Mouse (Mus musculus): Measurements from ENCODE around the gene Naaladl1. TPM values are rescaled to one million over a fixed set of nuclear protein-coding genes. Genes with fewer than 3 reads are reported as not detected.

Naaladl1 gene
- polyA plus RNA-seq, 1 experiment = 0.49 TPM

DNA sequence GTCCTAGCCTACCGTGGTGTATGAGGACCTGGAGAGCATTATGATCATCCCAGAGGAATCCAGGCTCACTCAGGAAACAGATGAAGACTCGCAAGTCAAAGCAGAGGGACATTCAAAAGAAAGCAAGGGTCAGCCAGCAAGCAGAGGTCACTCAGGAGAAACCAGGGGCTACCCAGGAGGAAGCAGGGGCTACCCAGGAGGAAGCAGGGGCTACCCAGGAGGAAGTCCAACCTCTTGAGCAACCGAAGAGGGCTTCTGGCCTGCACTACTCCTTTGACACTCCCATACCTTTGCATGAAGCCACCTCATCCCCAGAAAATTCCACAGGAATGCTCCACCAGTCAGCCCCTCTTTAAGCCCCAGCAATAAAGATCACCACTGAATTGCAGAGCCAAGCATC, 7.7 kb upstream of the Naaladl1 start:
- TF ChIP-seq CTCF (IDR thresholded peaks at IDR 0.05; ENCODE audit: extremely low read depth, insufficient read depth, insufficient read length, insufficient replicate concordance) = no peak
- no peak for TF ChIP-seq POLR2A (IDR thresholded peaks at IDR 0.05; ENCODE audit: low read depth, low read length)
- no peak for DNase-seq (ENCODE audit: low read depth in 1 of 2, low spot score in 2 of 2)
- no peaks in the 10 kb centered on the region for H3K27me3 ChIP-seq (ENCODE audit: control insufficient read depth, insufficient read depth, low read length)
- no peak overlapping the region for H3K27ac ChIP-seq (ENCODE audit: insufficient read depth, low read length)
- WGBS = 75% methylated on average over 3 of the region's 3 CpGs
- no peaks in the 10 kb centered on the region for H3K36me3 ChIP-seq (ENCODE audit: control insufficient read depth, insufficient read depth, low read length)
- H3K4me3 ChIP-seq (ENCODE audit: extremely low read depth, insufficient read depth, insufficient read length) = no peak overlapping the region
- no peaks in the 10 kb centered on the region for H3K4me1 ChIP-seq (ENCODE audit: control insufficient read depth, insufficient read depth, insufficient read length)

DNA sequence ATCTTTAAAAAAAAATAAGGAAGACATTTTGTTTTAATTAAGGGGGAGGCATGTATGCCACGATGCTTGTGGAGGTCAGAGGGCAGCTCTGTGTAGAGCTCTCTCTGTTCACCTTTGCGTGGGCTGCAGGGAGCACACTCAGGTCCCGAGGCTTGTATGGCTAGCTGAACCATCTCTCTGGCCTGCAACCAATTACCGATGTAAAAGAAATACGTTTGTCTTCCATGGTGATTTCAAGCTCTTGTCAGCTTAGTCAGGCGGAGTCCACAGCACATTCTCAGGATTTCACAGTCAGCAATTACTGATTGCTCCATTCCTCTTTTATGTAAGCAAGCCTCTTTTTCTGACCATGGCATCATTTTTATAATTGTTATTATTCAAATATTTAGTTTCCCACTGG, 4.4 kb upstream of the Naaladl1 start:
- H3K27me3 ChIP-seq (ENCODE audit: control insufficient read depth, insufficient read depth, low read length) = no peaks in the 10 kb centered on the region
- no peaks in the 10 kb centered on the region for H3K36me3 ChIP-seq (ENCODE audit: control insufficient read depth, insufficient read depth, low read length)
- no peak for TF ChIP-seq POLR2A (IDR thresholded peaks at IDR 0.05; ENCODE audit: low read depth, low read length)
- TF ChIP-seq CTCF (IDR thresholded peaks at IDR 0.05; ENCODE audit: extremely low read depth, insufficient read depth, insufficient read length, insufficient replicate concordance) = no peak
- no peak for DNase-seq (ENCODE audit: low read depth in 1 of 2, low spot score in 2 of 2)
- H3K4me3 ChIP-seq (ENCODE audit: extremely low read depth, insufficient read depth, insufficient read length) = no peak overlapping the region
- 90% methylated on average over 6 of the region's 6 CpGs for WGBS
- no peak overlapping the region for H3K27ac ChIP-seq (ENCODE audit: insufficient read depth, low read length)
- H3K4me1 ChIP-seq (ENCODE audit: control insufficient read depth, insufficient read depth, insufficient read length) = no peaks in the 10 kb centered on the region

DNA sequence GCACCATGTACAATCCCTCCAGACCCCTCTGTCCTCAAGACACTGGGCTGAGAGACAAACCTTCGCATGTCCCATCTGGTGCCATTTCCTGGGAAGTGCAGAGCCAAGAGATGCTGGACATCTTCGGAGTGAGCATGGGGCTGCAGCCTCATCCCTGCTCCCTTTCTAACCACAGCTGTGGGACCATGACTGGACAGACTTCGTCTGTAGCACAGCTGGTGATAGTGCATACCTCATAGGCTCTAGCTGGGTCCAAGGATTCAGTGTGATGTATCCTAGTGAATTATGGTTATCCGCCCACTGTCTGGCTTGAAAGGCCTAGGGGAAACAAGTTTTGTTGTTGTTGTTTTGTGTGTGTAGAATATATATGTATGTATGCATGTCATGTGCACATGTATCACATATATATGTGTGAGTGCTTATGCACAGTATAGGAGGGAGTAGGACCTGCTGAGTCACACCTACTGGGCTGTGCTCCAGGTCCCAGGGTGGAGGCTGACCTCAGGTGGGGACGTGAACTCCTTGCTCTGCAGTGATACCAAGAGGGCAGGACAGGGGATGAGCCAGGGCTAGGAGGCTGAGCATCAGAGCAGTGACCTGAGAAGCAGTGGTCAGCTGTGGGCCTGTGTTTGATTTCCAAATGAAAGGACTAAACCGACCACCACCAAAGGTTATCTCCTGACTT, 3.3 kb upstream of the Naaladl1 start:
- no peak for TF ChIP-seq CTCF (IDR thresholded peaks at IDR 0.05; ENCODE audit: extremely low read depth, insufficient read depth, insufficient read length, insufficient replicate concordance)
- no peak for TF ChIP-seq POLR2A (IDR thresholded peaks at IDR 0.05; ENCODE audit: low read depth, low read length)
- no peaks in the 10 kb centered on the region for H3K27me3 ChIP-seq (ENCODE audit: control insufficient read depth, insufficient read depth, low read length)
- no peaks in the 10 kb centered on the region for H3K4me1 ChIP-seq (ENCODE audit: control insufficient read depth, insufficient read depth, insufficient read length)
- no peak overlapping the region for H3K4me3 ChIP-seq (ENCODE audit: extremely low read depth, insufficient read depth, insufficient read length)
- no peak overlapping the region for H3K27ac ChIP-seq (ENCODE audit: insufficient read depth, low read length)
- DNase-seq (ENCODE audit: low read depth in 1 of 2, low spot score in 2 of 2) = no peak
- 74% methylated on average over 6 of the region's 6 CpGs for WGBS
- H3K36me3 ChIP-seq (ENCODE audit: control insufficient read depth, insufficient read depth, low read length) = no peaks in the 10 kb centered on the region

DNA sequence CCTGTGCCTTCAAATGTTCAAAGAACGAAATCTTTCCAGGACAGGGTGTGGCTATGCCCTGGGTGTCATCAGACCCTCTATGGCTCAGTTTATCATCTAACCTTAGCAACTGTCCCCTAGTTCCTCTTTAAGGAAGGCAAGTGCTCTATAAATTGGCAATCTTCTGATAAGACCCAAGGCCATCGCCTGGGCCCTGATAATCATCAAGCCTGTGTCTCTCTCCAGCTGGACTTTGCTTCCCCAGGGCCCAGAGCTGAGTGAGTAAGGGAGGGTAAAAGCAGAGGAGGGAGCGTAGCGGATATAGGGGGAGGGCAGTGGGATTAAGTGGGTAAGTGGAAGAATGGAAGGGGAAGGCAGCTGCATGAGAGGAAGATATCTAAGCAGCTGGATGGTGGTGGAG, 1.1 kb upstream of the Naaladl1 start:
- 91% methylated on average over 4 of the region's 4 CpGs for WGBS
- H3K27me3 ChIP-seq (ENCODE audit: control insufficient read depth, insufficient read depth, low read length) = no peaks in the 10 kb centered on the region
- no peaks in the 10 kb centered on the region for H3K36me3 ChIP-seq (ENCODE audit: control insufficient read depth, insufficient read depth, low read length)
- no peak for TF ChIP-seq CTCF (IDR thresholded peaks at IDR 0.05; ENCODE audit: extremely low read depth, insufficient read depth, insufficient read length, insufficient replicate concordance)
- no peak for TF ChIP-seq POLR2A (IDR thresholded peaks at IDR 0.05; ENCODE audit: low read depth, low read length)
- no peak for DNase-seq (ENCODE audit: low read depth in 1 of 2, low spot score in 2 of 2)
- no peak overlapping the region for H3K27ac ChIP-seq (ENCODE audit: insufficient read depth, low read length)
- H3K4me3 ChIP-seq (ENCODE audit: extremely low read depth, insufficient read depth, insufficient read length) = no peak overlapping the region
- H3K4me1 ChIP-seq (ENCODE audit: control insufficient read depth, insufficient read depth, insufficient read length) = no peaks in the 10 kb centered on the region

DNA sequence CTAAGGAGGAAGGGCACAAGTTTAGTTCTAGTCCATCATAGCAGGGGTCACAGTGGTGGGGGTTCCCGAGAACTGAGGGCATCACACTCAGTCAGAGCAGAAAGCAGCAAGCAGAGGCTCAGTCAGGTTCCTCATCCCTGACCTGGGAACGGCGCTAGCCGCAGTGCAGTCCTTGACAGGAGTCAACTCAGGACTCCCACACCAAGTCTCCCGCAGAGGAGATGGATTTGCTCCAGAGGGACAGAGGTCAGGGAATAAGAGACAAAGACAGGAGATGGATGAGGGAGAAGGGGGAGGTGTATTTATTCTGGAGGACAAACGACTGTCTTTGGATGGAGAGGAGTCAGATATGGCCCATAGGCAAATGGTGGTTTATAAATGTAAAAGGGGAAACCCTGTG, 7.5 kb downstream of the Naaladl1 start:
- Histone ChIP-seq H3K4me3 (ENCODE audit: extremely low read depth, insufficient read depth, insufficient read length) (no peak overlapping the region), H3K27me3 (ENCODE audit: control insufficient read depth, insufficient read depth, low read length) (no peaks in the 10 kb centered on the region), H3K4me1 (ENCODE audit: control insufficient read depth, insufficient read depth, insufficient read length) (no peaks in the 10 kb centered on the region; the same call in 1 of the 2 replicates), H3K36me3 (ENCODE audit: control insufficient read depth, insufficient read depth, low read length) (peaks cover 10% of the 10 kb centered on the region; the same call in 1 of the 2 replicates), H3K27ac (ENCODE audit: insufficient read depth, low read length) (no peak overlapping the region)
- TF ChIP-seq CTCF (IDR thresholded peaks at IDR 0.05; ENCODE audit: extremely low read depth, insufficient read depth, insufficient read length, insufficient replicate concordance) (no peak), POLR2A (IDR thresholded peaks at IDR 0.05; ENCODE audit: low read depth, low read length) (no peak)
- WGBS = 85% methylated on average over 6 of the region's 6 CpGs
- DNase-seq (ENCODE audit: low read depth in 1 of 2, low spot score in 2 of 2) = no peak

DNA sequence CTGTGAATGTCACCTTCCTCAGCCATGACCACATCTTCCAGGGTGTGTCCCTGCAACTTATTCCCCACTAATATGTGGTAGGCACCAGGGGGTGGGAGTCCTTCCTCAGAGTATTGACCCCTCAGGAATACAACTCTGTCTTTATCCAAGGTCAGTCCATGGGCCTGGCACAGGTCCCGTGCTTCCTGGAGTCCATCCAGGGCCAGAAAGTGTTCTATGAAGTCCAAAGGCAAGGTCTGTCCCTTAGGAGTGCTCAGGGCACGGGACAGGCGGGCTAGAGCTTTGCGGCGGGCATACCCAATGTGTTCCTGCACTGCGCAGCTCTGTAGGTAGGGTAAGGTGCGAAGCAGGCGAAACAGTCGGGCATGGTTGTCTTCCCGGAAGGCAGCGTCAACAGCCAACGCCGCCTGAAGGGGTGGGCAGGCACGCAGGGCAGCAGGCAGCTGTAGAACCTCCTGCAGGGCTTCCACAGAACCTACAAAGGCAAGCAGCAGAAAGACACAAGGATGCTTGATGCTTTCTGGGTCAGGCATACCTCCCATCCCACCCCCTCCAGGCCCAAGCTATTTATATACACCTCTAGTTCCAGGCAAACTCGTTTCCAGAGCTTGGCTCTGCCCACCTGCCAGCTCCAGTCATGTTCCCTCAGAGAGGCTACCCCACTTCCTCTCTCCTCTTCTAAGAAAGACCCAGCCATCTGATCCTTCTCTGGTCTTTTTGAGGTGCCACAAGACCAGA, 10.7 kb downstream of the Naaladl1 start:
- peaks cover 12% of the 10 kb centered on the region; the same call in 1 of the 2 replicates for H3K36me3 ChIP-seq (ENCODE audit: control insufficient read depth, insufficient read depth, low read length)
- no peaks in the 10 kb centered on the region for H3K27me3 ChIP-seq (ENCODE audit: control insufficient read depth, insufficient read depth, low read length)
- H3K4me1 ChIP-seq (ENCODE audit: control insufficient read depth, insufficient read depth, insufficient read length) = no peaks in the 10 kb centered on the region; the same call in 1 of the 2 replicates
- DNase-seq (ENCODE audit: low read depth in 1 of 2, low spot score in 2 of 2) = no peak
- TF ChIP-seq CTCF (IDR thresholded peaks at IDR 0.05; ENCODE audit: extremely low read depth, insufficient read depth, insufficient read length, insufficient replicate concordance) (no peak), POLR2A (IDR thresholded peaks at IDR 0.05; ENCODE audit: low read depth, low read length) (no peak)
- no peak overlapping the region for H3K4me3 ChIP-seq (ENCODE audit: extremely low read depth, insufficient read depth, insufficient read length)
- no peak overlapping the region for H3K27ac ChIP-seq (ENCODE audit: insufficient read depth, low read length)
- WGBS = 89% methylated on average over 15 of the region's 15 CpGs

All from spleen, adult 2 months (tissue).